Mouse (Mus musculus): ENCODE data around the gene Hoxc6. TPM values are rescaled to one million over a fixed set of nuclear protein-coding genes. Genes with fewer than 3 reads are reported as not detected.
A peak's percentile ranks its signal among the peaks of the same experiment; 100 is the strongest.

Hoxc6 gene
- polyA plus RNA-seq, 1 experiment from 2014 or later = 0.11 TPM

GRCm38 (mm10) chr15:103034043-103034806 lies 36.2 kb downstream of the Hoxc6 start:
- Histone ChIP-seq H3K4me1 (0 out of 2 replicates have a peak, but pooled peaks cover 7% of the 10 kb centered on the region), H3K9ac (no peak overlapping the region), H3K27ac (replicated peaks) (no peak overlapping the region), H3K4me2 (replicated peaks) (peak overlapping the region; percentile 27), H3K36me3 (no peaks in the 10 kb centered on the region), H3K4me3 (replicated peaks) (peak overlapping the region; percentile 24), H3K27me3 (peaks cover 97% of the 10 kb centered on the region), H3K9me3 (replicated peaks) (no peaks in the 10 kb centered on the region)
- under 1% methylated on average over 24 of the region's 24 CpGs for WGBS
- ATAC-seq (ENCODE audit: insufficient number of reproducible peaks, low FRiP score, low TSS enrichment, low read depth) = no peak

GRCm38 (mm10) chr15:103034807-103035547 lies 36.9 kb downstream of the Hoxc6 start:
- Histone ChIP-seq H3K27me3 (peaks cover 97% of the 10 kb centered on the region), H3K9me3 (replicated peaks) (no peaks in the 10 kb centered on the region), H3K9ac (no peak overlapping the region), H3K36me3 (no peaks in the 10 kb centered on the region), H3K4me2 (replicated peaks) (peak overlapping the region; percentile 27), H3K27ac (replicated peaks) (no peak overlapping the region), H3K4me1 (0 out of 2 replicates have a peak, but pooled peaks cover 7% of the 10 kb centered on the region), H3K4me3 (replicated peaks) (peak overlapping the region; percentile 24)
- under 1% methylated on average over 34 of the region's 34 CpGs for WGBS
- ATAC-seq (ENCODE audit: insufficient number of reproducible peaks, low FRiP score, low TSS enrichment, low read depth) = no peak

- H3K4me2 ChIP-seq (replicated peaks) = no peak overlapping the region
- H3K27me3 ChIP-seq = peaks cover 97% of the 10 kb centered on the region
- under 1% methylated on average over 14 of the region's 14 CpGs for WGBS
- ATAC-seq (ENCODE audit: insufficient number of reproducible peaks, low FRiP score, low TSS enrichment, low read depth) = no peak
- 0 out of 2 replicates have a peak, but pooled peaks cover 7% of the 10 kb centered on the region for H3K4me1 ChIP-seq
- H3K9me3 ChIP-seq (replicated peaks) = no peaks in the 10 kb centered on the region
- 0 out of 2 replicates have a peak overlapping the region, but pooled peaks have one; percentile 24 for H3K4me3 ChIP-seq (replicated peaks)
- no peak overlapping the region for H3K27ac ChIP-seq (replicated peaks)
- H3K9ac ChIP-seq = no peak overlapping the region
- no peaks in the 10 kb centered on the region for H3K36me3 ChIP-seq
Measured at GRCm38 (mm10) chr15:103035548-103035881, 37.5 kb downstream of the Hoxc6 start.

- Histone ChIP-seq H3K36me3 (no peaks in the 10 kb centered on the region), H3K27ac (replicated peaks) (no peak overlapping the region), H3K9me3 (replicated peaks) (no peaks in the 10 kb centered on the region), H3K27me3 (peaks cover 99% of the 10 kb centered on the region), H3K4me1 (peaks cover 10% of the 10 kb centered on the region; the same call in 1 of the 2 replicates), H3K9ac (no peak overlapping the region), H3K4me3 (replicated peaks) (no peak overlapping the region), H3K4me2 (replicated peaks) (no peak overlapping the region)
- no peak for ATAC-seq (ENCODE audit: insufficient number of reproducible peaks, low FRiP score, low TSS enrichment, low read depth)
- 26% methylated on average over 1 of the region's 1 CpGs for WGBS
Measured at GRCm38 (mm10) chr15:103037579-103037978, 39.5 kb downstream of the Hoxc6 start.

- Histone ChIP-seq H3K4me2 (replicated peaks) (no peak overlapping the region), H3K27ac (replicated peaks) (no peak overlapping the region), H3K4me3 (replicated peaks) (no peak overlapping the region), H3K9me3 (replicated peaks) (no peaks in the 10 kb centered on the region), H3K9ac (no peak overlapping the region), H3K4me1 (peaks cover 10% of the 10 kb centered on the region; the same call in 1 of the 2 replicates), H3K27me3 (peaks cover 100% of the 10 kb centered on the region), H3K36me3 (no peaks in the 10 kb centered on the region)
- no peak for ATAC-seq (ENCODE audit: insufficient number of reproducible peaks, low FRiP score, low TSS enrichment, low read depth)
- 15% methylated on average over 10 of the region's 10 CpGs for WGBS
Measured at GRCm38 (mm10) chr15:103038701-103039480, 40.8 kb downstream of the Hoxc6 start.

- WGBS = 11% methylated on average over 3 of the region's 3 CpGs
- Histone ChIP-seq H3K9ac (no peak overlapping the region), H3K4me2 (replicated peaks) (no peak overlapping the region), H3K27me3 (peaks cover 100% of the 10 kb centered on the region), H3K4me3 (replicated peaks) (no peak overlapping the region), H3K36me3 (no peaks in the 10 kb centered on the region), H3K9me3 (replicated peaks) (no peaks in the 10 kb centered on the region), H3K4me1 (peaks cover 6% of the 10 kb centered on the region; the same call in 1 of the 2 replicates), H3K27ac (replicated peaks) (no peak overlapping the region)
- ATAC-seq (ENCODE audit: insufficient number of reproducible peaks, low FRiP score, low TSS enrichment, low read depth) = no peak
Measured at GRCm38 (mm10) chr15:103039609-103040008, 41.6 kb downstream of the Hoxc6 start.

- WGBS = 10% methylated on average over 12 of the region's 12 CpGs
- no peak overlapping the region for H3K9ac ChIP-seq
- H3K27me3 ChIP-seq = peaks cover 100% of the 10 kb centered on the region
- H3K9me3 ChIP-seq (replicated peaks) = no peaks in the 10 kb centered on the region
- no peak for ATAC-seq (ENCODE audit: insufficient number of reproducible peaks, low FRiP score, low TSS enrichment, low read depth)
- H3K4me1 ChIP-seq = peaks cover 3% of the 10 kb centered on the region; the same call in 1 of the 2 replicates
- H3K36me3 ChIP-seq = no peaks in the 10 kb centered on the region
- H3K4me3 ChIP-seq (replicated peaks) = no peak overlapping the region
- H3K4me2 ChIP-seq (replicated peaks) = no peak overlapping the region
- H3K27ac ChIP-seq (replicated peaks) = no peak overlapping the region
Measured at GRCm38 (mm10) chr15:103040601-103041000, 42.5 kb downstream of the Hoxc6 start.

GRCm38 (mm10) chr15:103041613-103042012 lies 43.6 kb downstream of the Hoxc6 start:
- Histone ChIP-seq H3K27ac (replicated peaks) (no peak overlapping the region), H3K9ac (no peak overlapping the region), H3K9me3 (replicated peaks) (no peaks in the 10 kb centered on the region), H3K36me3 (no peaks in the 10 kb centered on the region), H3K4me3 (replicated peaks) (no peak overlapping the region), H3K4me1 (peaks cover 3% of the 10 kb centered on the region; the same call in 1 of the 2 replicates), H3K4me2 (replicated peaks) (no peak overlapping the region), H3K27me3 (peaks cover 98% of the 10 kb centered on the region)
- WGBS = 11% methylated on average over 5 of the region's 5 CpGs
- no peak for ATAC-seq (ENCODE audit: insufficient number of reproducible peaks, low FRiP score, low TSS enrichment, low read depth)

GRCm38 (mm10) chr15:103042209-103042608 lies 44.2 kb downstream of the Hoxc6 start:
- Histone ChIP-seq H3K4me2 (replicated peaks) (no peak overlapping the region), H3K36me3 (no peaks in the 10 kb centered on the region), H3K27ac (replicated peaks) (no peak overlapping the region), H3K4me1 (peaks cover 3% of the 10 kb centered on the region; the same call in 1 of the 2 replicates), H3K9me3 (replicated peaks) (no peaks in the 10 kb centered on the region), H3K27me3 (peaks cover 96% of the 10 kb centered on the region), H3K4me3 (replicated peaks) (no peak overlapping the region), H3K9ac (no peak overlapping the region)
- 0% methylated on average over 1 of the region's 1 CpGs for WGBS
- ATAC-seq (ENCODE audit: insufficient number of reproducible peaks, low FRiP score, low TSS enrichment, low read depth) = no peak

GRCm38 (mm10) chr15:103051670-103052069 lies 53.6 kb downstream of the Hoxc6 start:
- peaks cover 84% of the 10 kb centered on the region for H3K27me3 ChIP-seq
- no peaks in the 10 kb centered on the region for H3K4me1 ChIP-seq
- no peaks in the 10 kb centered on the region for H3K36me3 ChIP-seq
- H3K9me3 ChIP-seq (replicated peaks) = no peaks in the 10 kb centered on the region
- H3K4me2 ChIP-seq (replicated peaks) = no peak overlapping the region
- H3K27ac ChIP-seq (replicated peaks) = no peak overlapping the region
- no peak for ATAC-seq (ENCODE audit: insufficient number of reproducible peaks, low FRiP score, low TSS enrichment, low read depth)
- no peak overlapping the region for H3K9ac ChIP-seq
- no peak overlapping the region for H3K4me3 ChIP-seq (replicated peaks)
- 58% methylated on average over 2 of the region's 2 CpGs for WGBS

GRCm38 (mm10) chr15:103053210-103053609 lies 55.2 kb downstream of the Hoxc6 start:
- Histone ChIP-seq H3K4me2 (replicated peaks) (no peak overlapping the region), H3K4me3 (replicated peaks) (no peak overlapping the region), H3K36me3 (no peaks in the 10 kb centered on the region), H3K9me3 (replicated peaks) (no peaks in the 10 kb centered on the region), H3K4me1 (no peaks in the 10 kb centered on the region), H3K9ac (no peak overlapping the region), H3K27me3 (peaks cover 85% of the 10 kb centered on the region), H3K27ac (replicated peaks) (no peak overlapping the region)
- no peak for ATAC-seq (ENCODE audit: insufficient number of reproducible peaks, low FRiP score, low TSS enrichment, low read depth)
